In genomic region chr4:41774506-41774905, GRCm38 (mm10) we compare ENCODE assay signal across 12 mouse cellular contexts. TPM values are rescaled to one million over a fixed set of nuclear protein-coding genes. Genes with fewer than 3 reads are reported as not detected.
DNase-seq lines count a peak whose midpoint lies in the region; ATAC-seq and TF ChIP-seq lines count a peak whose summit lies in the region.
"Not testable (repeated sequence)": the region's sequence is repeated elsewhere in the genome, so short reads cannot be mapped to it uniquely, and the experiment has no call there.
"Had no signal": no experiment of that assay in that cellular context is flagged by ENCODE, and none has a peak within 500 bp of the region (broad histone marks: within the 10 kb centered on the region; RNA-seq: fewer than 3 reads in every experiment).

No protein-coding gene starts in this region.

- H3K4me1 ChIP-seq in embryonic facial prominence, embryonic 13.5 days; hindbrain, embryonic 12.5 days; kidney, embryonic 14.5 days (ENCODE audit: control insufficient read depth, insufficient read depth, low read length); liver, adult 2 months (ENCODE audit: control insufficient read depth, insufficient read depth, low read length); midbrain, embryonic 10.5 days; neural tube, embryonic 14.5 days (ENCODE audit: control insufficient read depth, insufficient read depth, low read length): not testable (repeated sequence)

- peak overlapping the region; percentile 65; the same call in 1 of the 2 replicates for H3K27ac ChIP-seq in embryonic facial prominence, embryonic 13.5 days
- H3K27ac ChIP-seq in gastrocnemius, adult 2 months: peak overlapping the region; percentile 84
- H3K27ac ChIP-seq in hindbrain, embryonic 12.5 days: peak overlapping the region; percentile 40; the same call in 1 of the 2 replicates
- H3K27ac ChIP-seq in kidney, embryonic 14.5 days (ENCODE audit: low read depth, low read length): not testable (repeated sequence)
- H3K27ac ChIP-seq in liver, adult 2 months (replicated peaks; ENCODE audit: insufficient read depth, low read depth, low read length): peak overlapping the region; percentile 28
- H3K27ac ChIP-seq in midbrain, embryonic 10.5 days (replicated peaks): peak overlapping the region; percentile 52; the same call in 1 of the 2 replicates
- H3K27ac ChIP-seq in neural tube, embryonic 14.5 days (ENCODE audit: low read depth, low read length): peak overlapping the region; percentile 64; the same call in 1 of the 2 replicates

- H3K4me3 ChIP-seq in embryonic facial prominence, embryonic 13.5 days: peak overlapping the region; percentile 44
- H3K4me3 ChIP-seq in gastrocnemius, adult 2 months: peak overlapping the region; percentile 72
- H3K4me3 ChIP-seq in hindbrain, embryonic 12.5 days: peak overlapping the region; percentile 31
- peak overlapping the region; percentile 28; the same call in 1 of the 2 replicates for H3K4me3 ChIP-seq in kidney, embryonic 14.5 days (ENCODE audit: low read length)
- H3K4me3 ChIP-seq in liver, adult 2 months (ENCODE audit: insufficient read depth, low read depth, low read length): 0 out of 2 replicates have a peak overlapping the region, but pooled peaks have one; percentile 45
- H3K4me3 ChIP-seq in midbrain, embryonic 10.5 days: peak overlapping the region; percentile 48
- H3K4me3 ChIP-seq in neural tube, embryonic 14.5 days (ENCODE audit: low read depth, low read length): peak overlapping the region; percentile 34; the same call in 1 of the 2 replicates

- DNase-seq in gastrocnemius, adult 2 months; liver, adult 2 months (ENCODE audit: extremely low read depth, low read depth, low spot score); midbrain, embryonic 10.5 days (ENCODE audit: low spot score): not testable (repeated sequence)

- ATAC-seq in CD4-positive, CD25-positive, alpha-beta regulatory T cell, adult 4 months: peak; percentile 51
- ATAC-seq in embryonic facial prominence, embryonic 13.5 days (ENCODE audit: insufficient number of reproducible peaks, insufficient read depth, low FRiP score, low TSS enrichment, low read depth); hindbrain, embryonic 12.5 days (ENCODE audit: low FRiP score); kidney, embryonic 14.5 days (ENCODE audit: low FRiP score, low TSS enrichment); neural tube, embryonic 14.5 days (ENCODE audit: low read depth): not testable (repeated sequence)

- not testable (repeated sequence) for TF ChIP-seq POLR2A in liver, adult 2 months (IDR thresholded peaks at IDR 0.05; ENCODE audit: extremely low read depth, insufficient read depth, low read length)

- H3K27me3 ChIP-seq in embryonic facial prominence, embryonic 13.5 days; hindbrain, embryonic 12.5 days; kidney, embryonic 14.5 days (ENCODE audit: control insufficient read depth, insufficient read depth, low read length); liver, adult 2 months (ENCODE audit: control insufficient read depth, insufficient read depth, low read length); midbrain, embryonic 10.5 days (ENCODE audit: low read depth, poor library complexity, severe bottlenecking); neural tube, embryonic 14.5 days (ENCODE audit: control insufficient read depth, insufficient read depth, low read length): not testable (repeated sequence)

- TF ChIP-seq CTCF in gastrocnemius, adult 2 months (IDR thresholded peaks at IDR 0.05); liver, adult 2 months (IDR thresholded peaks at IDR 0.05; ENCODE audit: low read depth, low read length): not testable (repeated sequence)

- H3K4me2 ChIP-seq in embryonic facial prominence, embryonic 13.5 days: peak overlapping the region; percentile 54
- peak overlapping the region; percentile 53 for H3K4me2 ChIP-seq in hindbrain, embryonic 12.5 days (replicated peaks)
- peak overlapping the region; percentile 33 for H3K4me2 ChIP-seq in kidney, embryonic 14.5 days (replicated peaks; ENCODE audit: low read depth, low read length)
- peak overlapping the region; percentile 46 for H3K4me2 ChIP-seq in neural tube, embryonic 14.5 days (ENCODE audit: low read depth, low read length)

- intact Hi-C loops in gastrocnemius, adult 2 months (cut with DNase I): not testable (repeated sequence)

- WGBS in embryonic facial prominence, embryonic 13.5 days: 62% methylated on average over 3 of the region's 3 CpGs
- WGBS in hindbrain, embryonic 12.5 days: 71% methylated on average over 3 of the region's 3 CpGs
- 66% methylated on average over 3 of the region's 3 CpGs for WGBS in kidney, embryonic 14.5 days
- WGBS in liver, adult 2 months: 83% methylated on average over 3 of the region's 3 CpGs
- WGBS in midbrain, embryonic 10.5 days: 55% methylated on average over 3 of the region's 3 CpGs
- WGBS in neural tube, embryonic 14.5 days: 67% methylated on average over 3 of the region's 3 CpGs

- not testable (repeated sequence) for H3K9me3 ChIP-seq in embryonic facial prominence, embryonic 13.5 days; hindbrain, embryonic 12.5 days (replicated peaks); kidney, embryonic 14.5 days (ENCODE audit: control insufficient read depth, low read length); midbrain, embryonic 10.5 days (replicated peaks); neural tube, embryonic 14.5 days (ENCODE audit: control insufficient read depth, low read length)

- not testable (repeated sequence) for H3K36me3 ChIP-seq in embryonic facial prominence, embryonic 13.5 days; hindbrain, embryonic 12.5 days; kidney, embryonic 14.5 days (ENCODE audit: control insufficient read depth, insufficient read depth, low read length); liver, adult 2 months (ENCODE audit: control insufficient read depth, insufficient read depth, low read length); midbrain, embryonic 10.5 days; neural tube, embryonic 14.5 days (ENCODE audit: control insufficient read depth, insufficient read depth, low read length)

- not testable (repeated sequence) for H3K79me2 ChIP-seq in liver, adult 2 months (ENCODE audit: control insufficient read depth, insufficient read depth, low read length)

- not testable (repeated sequence) for H3K9ac ChIP-seq in embryonic facial prominence, embryonic 13.5 days; kidney, embryonic 14.5 days (ENCODE audit: low read depth, low read length); neural tube, embryonic 14.5 days (replicated peaks; ENCODE audit: low read depth, low read length)
- H3K9ac ChIP-seq in hindbrain, embryonic 12.5 days: peak overlapping the region; percentile 32; the same call in 1 of the 2 replicates
- peak overlapping the region; percentile 8; the same call in 1 of the 2 replicates for H3K9ac ChIP-seq in liver, adult 2 months (ENCODE audit: low read depth, low read length)

RNA-seq across cellular contexts. Expression of gene Ccl27a, which starts 0.5 kb away (rescaled TPM):
- polyA plus RNA-seq in CD4-positive, CD25-positive, alpha-beta regulatory T cell, adult 4 months (2017; shearing (Covaris generic)): 10 to 100 TPM in 1 of 2 experiments, 1 to 10 TPM in 1; 9.0 to 10.9 TPM
- polyA plus RNA-seq in embryonic facial prominence, embryonic 13.5 days (2015; fragmentation: Nextera tagmentation; extraction: Ambion mirVana): 63.5 and 65.5 TPM in 2 replicates
- 10 to 100 TPM; 15.4 to 19.2 TPM for total RNA-seq in gastrocnemius, adult 2 months (2021)
- polyA plus RNA-seq in hindbrain, embryonic 12.5 days (2016; fragmentation: Nextera tagmentation; extraction: Ambion mirVana): 133 and 134 TPM in 2 replicates
- 36.5 and 42.3 TPM in 2 replicates for polyA plus RNA-seq in kidney, embryonic 14.5 days (2014; fragmentation: Nextera tagmentation; extraction: Ambion mirVana)
- 11.9 and 13.1 TPM in 2 replicates for total RNA-seq in liver, adult 2 months (2014; rRNA removed)
- 33.3 and 39.4 TPM in 2 replicates for polyA plus RNA-seq in liver, adult 2 months (2012; rRNA removed)
- 52.4 and 67.6 TPM in 2 replicates for polyA plus RNA-seq in midbrain, embryonic 10.5 days (2016; fragmentation: Nextera tagmentation; extraction: Ambion mirVana)
- polyA plus RNA-seq in neural tube, embryonic 14.5 days (2014; fragmentation: Nextera tagmentation; extraction: Ambion mirVana): 239 and 281 TPM in 2 replicates

RNA-seq across cellular contexts. Expression of gene Sigmar1, which starts 18.5 kb away (rescaled TPM):
- polyA plus RNA-seq in CD4-positive, CD25-positive, alpha-beta regulatory T cell, adult 4 months (2017; shearing (Covaris generic)): 10 to 100 TPM; 42.8 to 48.9 TPM
- 83.8 and 87.7 TPM in 2 replicates for polyA plus RNA-seq in embryonic facial prominence, embryonic 13.5 days (2015; fragmentation: Nextera tagmentation; extraction: Ambion mirVana)
- total RNA-seq in gastrocnemius, adult 2 months (2021): 10 to 100 TPM in 1 of 2 experiments, 1 to 10 TPM in 1; 8.2 to 13.3 TPM
- polyA plus RNA-seq in hindbrain, embryonic 12.5 days (2016; fragmentation: Nextera tagmentation; extraction: Ambion mirVana): 54.2 and 58.9 TPM in 2 replicates
- 80.8 and 92.2 TPM in 2 replicates for polyA plus RNA-seq in kidney, embryonic 14.5 days (2014; fragmentation: Nextera tagmentation; extraction: Ambion mirVana)
- 69.3 and 82.2 TPM in 2 replicates for total RNA-seq in liver, adult 2 months (2014; rRNA removed)
- polyA plus RNA-seq in liver, adult 2 months (2012; rRNA removed): 362 and 423 TPM in 2 replicates
- polyA plus RNA-seq in midbrain, embryonic 10.5 days (2016; fragmentation: Nextera tagmentation; extraction: Ambion mirVana): 87.3 and 96.3 TPM in 2 replicates
- polyA plus RNA-seq in neural tube, embryonic 14.5 days (2014; fragmentation: Nextera tagmentation; extraction: Ambion mirVana): 77.6 and 89.3 TPM in 2 replicates

RNA-seq across cellular contexts. Expression of gene Galt, which starts 19.5 kb away (rescaled TPM):
- 100 to 1,000 TPM in 1 of 2 experiments, 10 to 100 TPM in 1; 70.1 to 104 TPM for polyA plus RNA-seq in CD4-positive, CD25-positive, alpha-beta regulatory T cell, adult 4 months (2017; shearing (Covaris generic))
- 43.4 and 47.9 TPM in 2 replicates for polyA plus RNA-seq in embryonic facial prominence, embryonic 13.5 days (2015; fragmentation: Nextera tagmentation; extraction: Ambion mirVana)
- 10 to 100 TPM; 27.0 to 41.1 TPM for total RNA-seq in gastrocnemius, adult 2 months (2021)
- polyA plus RNA-seq in hindbrain, embryonic 12.5 days (2016; fragmentation: Nextera tagmentation; extraction: Ambion mirVana): 31.0 and 33.4 TPM in 2 replicates
- polyA plus RNA-seq in kidney, embryonic 14.5 days (2014; fragmentation: Nextera tagmentation; extraction: Ambion mirVana): 35.0 and 42.1 TPM in 2 replicates
- 52.4 and 57.9 TPM in 2 replicates for total RNA-seq in liver, adult 2 months (2014; rRNA removed)
- 204 and 217 TPM in 2 replicates for polyA plus RNA-seq in liver, adult 2 months (2012; rRNA removed)
- 19.1 and 21.4 TPM in 2 replicates for polyA plus RNA-seq in midbrain, embryonic 10.5 days (2016; fragmentation: Nextera tagmentation; extraction: Ambion mirVana)
- 42.6 and 53.5 TPM in 2 replicates for polyA plus RNA-seq in neural tube, embryonic 14.5 days (2014; fragmentation: Nextera tagmentation; extraction: Ambion mirVana)

RNA-seq across cellular contexts. Expression of gene Arid3c, which starts 43.6 kb away (rescaled TPM):
- not detected for polyA plus RNA-seq in CD4-positive, CD25-positive, alpha-beta regulatory T cell, adult 4 months (2017; shearing (Covaris generic))
- polyA plus RNA-seq in embryonic facial prominence, embryonic 13.5 days (2015; fragmentation: Nextera tagmentation; extraction: Ambion mirVana): 0.15 and 0.20 TPM in 2 replicates
- not detected for total RNA-seq in gastrocnemius, adult 2 months (2021)
- 1.1 TPM in 2 replicates for polyA plus RNA-seq in hindbrain, embryonic 12.5 days (2016; fragmentation: Nextera tagmentation; extraction: Ambion mirVana)
- polyA plus RNA-seq in kidney, embryonic 14.5 days (2014; fragmentation: Nextera tagmentation; extraction: Ambion mirVana): 0.12 TPM in 1 of 2 replicates, not detected in the other
- total RNA-seq in liver, adult 2 months (2014; rRNA removed): not detected in 2 replicates
- not detected in 2 replicates for polyA plus RNA-seq in liver, adult 2 months (2012; rRNA removed)
- 0.28 and 0.63 TPM in 2 replicates for polyA plus RNA-seq in midbrain, embryonic 10.5 days (2016; fragmentation: Nextera tagmentation; extraction: Ambion mirVana)
- 1.4 and 1.8 TPM in 2 replicates for polyA plus RNA-seq in neural tube, embryonic 14.5 days (2014; fragmentation: Nextera tagmentation; extraction: Ambion mirVana)
- total RNA-seq: adrenal gland, adult 18-20 months; gastrocnemius, adult 18-20 months; layer of hippocampus, postnatal 10 days; megakaryocyte, adult 5-6 weeks had no signal

RNA-seq across cellular contexts. Expression of gene Dctn3, which starts 51.5 kb away (rescaled TPM):
- polyA plus RNA-seq in CD4-positive, CD25-positive, alpha-beta regulatory T cell, adult 4 months (2017; shearing (Covaris generic)): 10 to 100 TPM; 91.6 to 93.7 TPM
- 123 and 128 TPM in 2 replicates for polyA plus RNA-seq in embryonic facial prominence, embryonic 13.5 days (2015; fragmentation: Nextera tagmentation; extraction: Ambion mirVana)
- 10 to 100 TPM; 40.6 to 42.4 TPM for total RNA-seq in gastrocnemius, adult 2 months (2021)
- 191 and 199 TPM in 2 replicates for polyA plus RNA-seq in hindbrain, embryonic 12.5 days (2016; fragmentation: Nextera tagmentation; extraction: Ambion mirVana)
- polyA plus RNA-seq in kidney, embryonic 14.5 days (2014; fragmentation: Nextera tagmentation; extraction: Ambion mirVana): 107 and 114 TPM in 2 replicates
- total RNA-seq in liver, adult 2 months (2014; rRNA removed): 33.4 and 40.2 TPM in 2 replicates
- 43.2 and 44.5 TPM in 2 replicates for polyA plus RNA-seq in liver, adult 2 months (2012; rRNA removed)
- 150 and 167 TPM in 2 replicates for polyA plus RNA-seq in midbrain, embryonic 10.5 days (2016; fragmentation: Nextera tagmentation; extraction: Ambion mirVana)
- 259 and 281 TPM in 2 replicates for polyA plus RNA-seq in neural tube, embryonic 14.5 days (2014; fragmentation: Nextera tagmentation; extraction: Ambion mirVana)
